Mouse (Mus musculus): ENCODE results near the gene Dab2ip.

Dab2ip gene

DNA sequence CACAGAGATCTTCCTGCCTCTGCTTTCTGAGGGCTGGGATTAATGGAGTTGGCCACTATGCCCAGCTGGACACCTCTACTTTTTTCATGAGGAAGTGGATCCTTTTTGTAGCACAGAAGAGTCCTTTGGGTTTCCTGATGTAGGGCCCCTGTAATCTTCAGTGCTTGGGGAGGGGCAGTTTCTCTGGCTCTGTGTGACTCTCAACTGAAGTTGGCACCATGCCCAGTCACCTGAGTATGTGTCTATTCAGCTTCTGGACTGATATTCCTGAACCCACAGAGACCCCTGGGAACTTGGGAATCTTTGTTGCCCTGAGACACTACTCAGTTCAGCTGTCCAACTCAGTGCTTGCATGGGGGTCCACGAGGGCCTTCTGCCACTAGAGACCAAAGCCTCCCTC lies 37.0 kb downstream of the Dab2ip start:
- DNase-seq (ENCODE audit: low read depth, low spot score): no peak

DNA sequence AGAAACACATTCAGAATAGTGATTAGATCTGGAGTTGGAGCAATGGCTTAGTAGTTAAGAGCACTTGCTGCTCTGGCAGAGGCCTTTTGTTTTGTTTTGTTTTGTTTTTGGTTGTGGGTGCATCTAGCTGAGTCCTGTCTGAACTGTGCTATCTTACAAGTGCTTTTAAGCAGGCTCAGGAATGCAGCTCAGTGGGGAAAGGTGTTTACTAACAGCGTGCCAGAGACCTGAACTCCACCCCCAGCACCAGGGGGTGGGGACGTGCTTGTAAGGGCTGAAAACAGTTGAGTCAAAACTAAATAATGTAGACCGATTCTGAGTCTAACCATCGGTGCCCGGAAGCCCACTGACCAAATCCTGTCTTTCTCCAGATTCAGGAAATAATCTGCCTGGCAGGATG lies 37.7 kb downstream of the Dab2ip start:
- no peak for DNase-seq (ENCODE audit: low read depth, low spot score)

DNA sequence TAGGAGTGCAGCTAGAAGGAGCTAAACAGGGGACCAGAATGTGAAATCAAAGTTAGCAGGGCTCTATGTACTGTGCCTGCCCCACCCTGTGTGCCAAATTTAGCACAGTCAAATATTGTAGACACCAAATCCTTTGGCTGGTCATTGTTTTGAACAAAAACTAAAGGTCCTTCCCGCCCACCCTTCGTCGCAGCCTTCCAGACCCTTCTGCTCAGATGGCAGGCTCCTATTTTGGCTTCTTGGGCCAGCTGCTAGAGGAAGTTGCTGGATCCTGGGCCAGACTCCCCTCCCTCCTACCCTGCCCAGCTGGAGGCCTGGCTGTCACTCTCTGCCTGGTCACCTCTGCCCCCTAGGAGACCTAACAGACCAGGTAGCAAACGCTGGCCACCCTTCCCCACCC lies 38.7 kb downstream of the Dab2ip start:
- DNase-seq (ENCODE audit: low read depth, low spot score): no peak

DNA sequence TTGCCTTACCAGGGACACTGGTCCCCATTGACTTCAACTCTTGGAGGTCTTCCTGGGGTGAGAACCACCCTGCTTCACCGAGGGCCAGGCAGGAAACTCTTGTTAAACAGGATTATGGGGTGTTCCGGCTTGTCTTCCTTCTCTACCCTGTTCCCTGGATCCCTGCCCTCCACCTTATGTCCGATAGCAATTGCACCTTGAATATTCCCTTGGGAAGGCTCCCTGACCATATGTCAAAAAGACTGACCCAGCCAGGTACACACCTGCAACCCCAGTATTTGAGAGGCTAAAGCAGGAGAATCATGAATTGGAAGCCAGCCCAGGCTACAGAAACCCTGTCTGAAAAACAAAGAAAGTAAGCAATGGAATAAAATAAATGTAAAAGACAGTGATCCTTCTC lies 40.8 kb downstream of the Dab2ip start:
- DNase-seq (ENCODE audit: low read depth, low spot score): no peak

DNA sequence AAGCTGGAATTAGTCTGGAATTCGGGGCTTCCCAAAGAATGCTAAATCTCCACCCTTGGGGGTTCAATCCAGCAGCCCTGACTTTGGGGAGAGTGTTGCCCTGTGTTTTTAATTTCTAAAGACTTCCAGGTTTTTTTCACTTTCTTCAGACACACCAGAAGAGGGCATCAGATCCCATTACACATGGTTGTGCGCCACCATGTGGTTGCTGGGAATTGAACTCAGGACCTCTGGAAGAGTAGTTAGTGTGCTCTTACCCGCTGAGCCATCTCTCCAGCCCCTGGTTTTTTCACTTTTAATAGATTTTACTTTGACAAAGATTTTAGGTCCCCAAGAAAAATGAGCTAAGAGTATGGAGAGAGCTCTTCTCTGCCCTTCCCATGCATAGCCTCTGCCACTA lies 43.6 kb downstream of the Dab2ip start:
- DNase-seq (ENCODE audit: low read depth, low spot score): no peak

DNA sequence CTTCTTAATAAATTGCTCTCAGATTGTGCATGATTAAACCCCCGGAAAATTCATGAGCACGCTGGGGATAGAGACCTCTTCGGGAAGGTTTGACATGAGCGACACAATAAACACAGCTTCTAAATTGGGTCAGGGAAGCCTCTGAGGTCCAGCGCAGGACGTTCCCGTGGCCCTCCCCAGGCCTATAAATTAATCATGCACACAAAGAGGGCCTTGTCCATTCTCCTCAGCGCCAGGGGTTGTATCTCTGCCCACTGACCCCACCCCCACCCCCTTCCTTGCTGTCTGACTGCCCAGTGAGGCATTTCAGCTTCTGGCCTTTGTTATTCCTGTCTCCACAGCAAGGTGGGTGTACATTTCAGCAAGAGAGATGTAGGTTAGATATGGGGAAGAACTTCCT lies 49.4 kb downstream of the Dab2ip start:
- DNase-seq (ENCODE audit: low read depth, low spot score): no peak

DNA sequence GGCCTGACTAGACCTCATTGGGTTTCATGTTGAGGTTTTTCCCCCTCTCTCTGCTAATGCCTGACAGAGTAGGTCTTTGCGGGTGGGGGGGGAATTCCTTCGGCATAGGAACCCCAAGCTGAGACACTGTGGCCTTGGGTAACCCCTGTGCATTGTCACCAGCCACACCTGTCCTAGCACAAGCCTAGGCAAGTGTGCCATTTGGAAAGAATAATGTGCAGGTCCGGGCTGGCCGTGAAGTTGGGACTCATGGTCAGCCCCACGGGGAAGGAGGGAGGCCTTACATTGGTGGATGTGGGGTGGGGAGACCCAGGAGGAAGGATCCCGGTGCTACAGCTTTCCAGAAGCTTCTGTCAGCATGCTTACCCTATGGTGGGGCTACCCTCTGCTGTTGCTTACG lies 50.8 kb downstream of the Dab2ip start:
- DNase-seq (ENCODE audit: low read depth, low spot score): no peak

DNA sequence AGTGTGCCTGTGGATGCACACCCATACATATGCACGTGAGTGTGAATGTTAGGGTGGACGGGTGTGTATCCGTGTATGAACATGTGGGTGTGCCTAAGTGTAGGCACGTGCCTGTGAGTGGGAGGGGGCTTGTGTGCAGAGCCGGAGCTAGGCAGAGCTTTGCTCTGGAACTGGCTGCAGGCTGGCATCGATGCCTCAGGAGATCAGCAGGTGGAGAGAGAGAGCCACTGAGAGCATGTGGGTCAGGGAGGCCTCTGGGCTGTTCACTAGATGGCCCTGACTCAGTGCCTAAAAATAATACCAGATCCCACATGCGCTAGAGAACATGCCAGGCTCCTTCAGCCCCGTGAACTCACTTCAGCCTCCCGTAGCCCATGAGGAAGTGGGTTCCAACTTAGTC lies 51.3 kb downstream of the Dab2ip start:
- DNase-seq (ENCODE audit: low read depth, low spot score): no peak

DNA sequence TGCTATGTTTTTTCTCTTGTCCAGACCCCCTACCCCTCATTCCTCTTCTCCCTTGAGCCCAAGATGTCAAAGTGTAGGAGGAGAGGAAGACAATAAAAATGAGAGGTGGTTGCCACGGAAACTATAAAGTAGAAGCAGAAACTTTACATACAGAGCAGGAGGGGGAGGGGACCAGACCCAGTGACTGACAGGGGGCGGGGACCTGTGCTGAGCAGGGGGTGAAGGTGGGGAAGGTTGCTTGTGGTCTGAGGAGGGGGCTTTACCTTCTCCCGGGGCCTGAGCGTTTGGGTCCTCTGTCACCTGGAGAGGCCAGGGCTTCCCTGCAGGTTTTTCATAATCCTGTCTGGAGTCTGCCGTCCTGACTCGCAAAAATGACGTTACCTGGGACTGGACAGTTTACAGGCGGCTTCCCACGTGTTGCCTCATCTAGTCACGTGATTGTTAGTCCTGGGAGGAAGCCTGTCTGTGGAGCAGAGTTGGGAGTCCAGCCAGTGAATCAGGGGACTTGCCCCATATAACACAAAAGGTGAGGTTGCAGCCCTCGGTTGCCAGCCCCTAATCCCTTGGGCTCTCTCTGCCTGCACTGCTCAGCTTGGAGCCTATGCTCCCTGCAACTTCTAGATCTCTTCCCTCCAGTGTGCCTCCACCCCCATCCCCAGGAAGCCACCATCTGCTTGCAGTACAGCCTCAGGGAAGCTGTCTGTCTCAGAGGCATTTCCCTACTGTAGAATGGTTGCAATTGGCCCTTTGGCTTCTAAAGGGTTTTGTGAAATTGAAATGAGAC lies 52.3 kb downstream of the Dab2ip start:
- DNase-seq (ENCODE audit: low read depth, low spot score): no peak

DNA sequence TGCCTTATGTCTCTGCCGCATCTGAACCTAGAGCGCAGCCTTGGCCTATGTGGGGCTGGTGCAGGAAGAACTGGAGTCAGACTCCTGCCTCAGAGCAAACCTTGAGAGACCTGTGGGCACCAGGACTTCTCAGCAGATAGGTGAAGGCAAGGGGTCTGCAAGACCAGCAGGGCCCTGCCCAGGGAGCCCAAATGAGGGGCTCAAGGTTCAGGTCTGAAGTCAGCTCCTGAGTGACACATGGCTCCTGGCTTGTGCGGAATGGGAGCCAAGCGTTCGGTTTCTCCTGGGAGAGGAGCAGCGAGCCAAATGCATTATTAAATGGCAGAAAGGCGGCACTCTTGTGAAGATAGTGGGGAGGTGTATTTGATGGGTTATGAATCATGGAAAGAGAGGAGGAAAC lies 52.9 kb downstream of the Dab2ip start:
- DNase-seq (ENCODE audit: low read depth, low spot score): no peak

DNA sequence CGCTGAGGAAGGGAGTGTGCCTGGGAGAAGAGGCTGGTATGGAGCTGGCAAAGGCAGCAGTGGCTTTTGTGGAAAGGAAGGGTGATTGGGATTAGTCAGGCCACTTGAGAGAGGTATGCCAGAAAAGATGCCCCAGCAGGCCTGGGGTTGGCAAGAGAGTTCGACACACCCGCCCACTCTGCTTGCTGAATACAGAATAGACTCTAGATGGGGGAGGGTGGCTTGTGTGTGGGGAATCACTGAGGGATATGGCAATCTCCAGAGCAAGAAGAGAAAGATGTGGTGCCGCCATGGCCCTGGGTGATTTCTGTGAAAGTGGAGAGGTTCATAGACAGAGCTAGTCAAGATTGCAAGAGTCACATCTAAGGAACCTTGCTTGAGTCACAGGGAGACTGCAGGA lies 53.6 kb downstream of the Dab2ip start:
- no peak for DNase-seq (ENCODE audit: low read depth, low spot score)

DNA sequence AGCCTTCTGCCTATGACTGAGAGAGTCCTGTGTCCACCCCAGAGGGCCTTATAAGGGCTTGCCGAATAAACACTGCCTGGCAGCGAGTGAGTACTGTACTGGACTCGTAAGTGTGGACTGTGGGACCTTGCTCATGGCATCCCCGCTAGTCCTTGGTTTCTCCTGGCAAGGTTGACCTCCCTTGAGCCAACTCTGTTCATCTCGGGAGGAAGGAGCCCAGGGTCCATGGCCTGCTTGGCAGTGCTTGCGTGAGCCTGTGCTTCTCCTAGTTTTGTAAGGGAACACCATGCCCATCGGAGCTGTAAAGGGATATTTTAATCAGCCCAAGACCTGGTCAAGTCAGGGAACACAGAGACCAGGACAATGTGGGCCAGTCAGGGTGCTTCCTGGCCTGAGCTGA lies 54.2 kb downstream of the Dab2ip start:
- DNase-seq (ENCODE audit: low read depth, low spot score): no peak

DNA sequence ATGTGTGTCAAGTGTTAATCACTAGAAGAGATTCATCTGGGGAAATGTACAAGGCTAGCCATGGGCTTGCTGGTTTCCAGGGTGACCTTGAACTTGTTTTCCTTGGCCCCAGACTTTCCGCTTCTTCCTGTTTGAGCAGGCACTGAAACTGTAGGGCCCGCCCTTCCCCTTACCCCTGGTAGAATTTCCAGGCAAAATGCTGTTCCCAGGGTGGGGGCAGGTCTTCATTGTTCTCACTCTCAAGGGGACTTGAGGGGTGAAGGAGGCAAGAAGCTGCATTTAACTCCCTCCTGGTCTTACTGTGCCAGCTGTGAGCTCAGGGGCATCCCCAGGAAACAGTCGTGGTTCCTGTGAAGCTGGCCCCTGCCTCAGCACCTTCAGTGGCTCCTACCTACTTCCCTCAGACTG lies 55.9 kb downstream of the Dab2ip start:
- DNase-seq (ENCODE audit: low read depth, low spot score): no peak

DNA sequence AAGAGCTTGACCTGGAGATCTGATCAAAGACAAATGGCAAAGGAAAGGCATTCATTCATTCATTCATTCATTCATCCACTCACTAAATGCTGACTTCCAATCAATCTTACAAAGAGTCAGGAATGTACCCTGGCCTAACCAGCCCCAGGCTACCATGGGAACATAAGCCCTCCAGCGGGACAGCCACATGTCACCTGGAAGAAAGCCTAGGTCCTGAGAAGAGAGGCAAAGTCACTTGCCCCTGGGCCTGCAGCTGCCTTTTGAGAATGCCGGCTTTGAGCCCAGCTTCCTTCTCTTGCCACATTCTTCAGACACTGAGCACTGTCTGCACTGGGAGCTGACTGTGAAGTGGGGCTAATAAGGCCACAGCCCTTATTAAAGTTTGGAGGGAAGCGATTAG lies 56.3 kb downstream of the Dab2ip start:
- no peak for DNase-seq (ENCODE audit: low read depth, low spot score)

DNA sequence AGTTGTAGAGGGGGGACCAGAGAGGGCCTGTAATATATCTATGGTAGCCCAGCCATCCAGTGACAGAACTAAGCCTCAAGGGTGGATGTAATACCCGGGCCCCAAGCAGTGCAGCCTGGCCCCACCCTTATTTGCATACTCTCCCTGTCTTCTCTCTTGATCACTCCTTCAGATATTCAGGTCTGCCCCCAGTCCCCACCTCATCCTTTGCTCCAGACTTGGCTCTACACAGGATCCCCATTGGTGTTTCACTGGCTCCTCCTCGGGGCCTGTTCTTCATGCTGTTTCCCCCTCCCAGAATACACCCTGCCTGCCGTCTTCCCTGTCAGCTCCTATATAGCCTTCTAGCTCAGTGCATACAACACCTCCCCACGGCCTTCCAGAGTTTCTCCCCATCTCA lies 57.3 kb downstream of the Dab2ip start:
- DNase-seq (ENCODE audit: low read depth, low spot score): no peak

DNA sequence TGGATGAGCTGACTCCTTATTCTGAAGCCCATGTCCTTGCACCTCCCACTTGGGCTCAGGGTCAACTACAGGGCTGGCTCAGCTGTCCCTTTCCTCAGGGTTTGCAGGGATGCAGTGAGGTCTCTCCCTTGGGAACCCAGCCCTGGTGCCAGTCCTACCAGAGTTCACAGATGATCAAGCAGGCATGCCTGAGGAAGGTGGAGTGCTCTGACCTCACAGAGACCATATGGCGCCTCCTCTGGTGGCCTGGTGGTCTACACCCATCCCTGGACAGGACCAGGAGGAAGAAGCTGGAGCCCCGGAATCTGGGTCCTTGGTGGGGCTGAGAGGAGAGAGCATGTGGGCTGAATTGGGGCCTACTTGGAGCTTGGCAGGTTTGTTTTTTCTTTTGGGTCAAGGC lies 57.9 kb downstream of the Dab2ip start:
- DNase-seq (ENCODE audit: low read depth, low spot score): no peak

DNA sequence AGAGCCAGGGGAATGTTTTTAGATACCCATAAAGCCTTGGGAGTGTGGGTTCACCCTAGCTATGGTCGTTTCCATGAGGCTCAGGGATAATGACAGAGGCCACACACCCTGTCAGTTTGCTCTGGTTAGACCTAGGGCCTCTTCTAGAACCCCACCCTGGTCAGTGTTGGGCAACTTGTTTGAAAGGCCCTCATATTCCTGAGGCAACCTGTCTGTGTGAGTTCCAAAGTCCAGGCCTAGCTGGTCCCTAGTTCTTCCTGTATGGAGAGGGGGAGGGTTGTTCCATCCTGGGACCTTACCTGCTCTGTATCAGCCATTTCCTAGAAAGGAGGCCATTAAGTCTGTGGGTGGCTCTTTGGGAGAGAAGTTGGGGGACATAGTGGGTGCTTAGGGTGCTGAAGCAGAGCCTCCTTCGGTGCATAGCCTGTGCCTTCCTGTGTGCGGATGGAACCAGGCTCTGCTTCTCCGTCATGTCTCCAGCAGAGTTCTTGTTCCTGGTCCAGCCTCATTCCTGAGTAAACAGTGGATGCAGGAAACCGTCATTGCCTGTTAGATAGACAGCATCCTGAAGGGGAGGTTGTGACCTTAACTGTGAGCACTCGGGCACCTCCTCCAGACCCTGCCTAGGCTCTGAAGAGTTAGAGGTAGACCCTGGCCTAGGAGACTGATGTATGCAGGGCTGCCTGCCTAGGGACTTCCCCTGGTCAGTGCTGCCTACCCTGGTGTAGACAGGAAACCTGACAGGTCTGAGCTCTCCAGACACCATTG lies 59.0 kb downstream of the Dab2ip start:
- no peak for DNase-seq (ENCODE audit: low read depth, low spot score)

DNA sequence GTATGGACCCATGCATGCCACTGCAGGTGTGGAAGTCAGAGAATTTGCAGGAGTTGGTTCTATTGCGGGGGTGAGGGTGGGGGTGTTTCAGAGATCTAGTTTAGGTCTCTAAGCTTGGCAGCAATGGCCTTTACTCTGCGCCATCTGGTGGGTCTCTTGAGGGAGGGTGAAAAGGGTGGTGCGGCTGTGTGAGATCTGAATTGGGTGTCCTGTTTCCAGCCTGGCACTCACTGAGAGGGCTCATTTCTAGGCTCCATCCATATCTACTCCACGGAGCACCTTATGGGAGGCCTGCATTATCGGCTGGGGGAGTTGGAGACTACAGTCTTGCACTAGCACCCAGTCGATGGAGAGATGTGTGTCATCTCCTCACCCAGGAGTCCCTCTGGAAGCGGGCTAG lies 60.9 kb downstream of the Dab2ip start:
- DNase-seq (ENCODE audit: low read depth, low spot score): no peak

DNA sequence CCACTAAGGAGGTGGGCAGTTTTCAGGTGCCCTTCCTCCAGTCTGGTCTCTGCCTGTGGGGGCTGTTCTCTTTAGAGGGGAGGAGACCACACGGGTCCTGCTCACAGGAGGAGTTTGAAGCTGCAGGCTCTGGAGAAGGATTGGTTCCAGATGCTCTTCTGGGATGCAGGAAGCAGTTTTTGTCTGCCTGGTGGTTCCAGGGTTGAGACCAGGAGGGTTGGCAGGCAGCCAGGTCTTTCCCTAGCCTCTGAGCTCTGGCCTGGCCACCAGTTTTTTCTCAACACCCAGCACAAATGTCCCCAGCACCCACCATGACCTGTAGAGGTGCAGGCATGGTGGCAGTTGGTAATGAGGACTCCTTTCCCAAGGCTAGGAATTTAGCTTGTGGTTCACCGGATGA lies 61.5 kb downstream of the Dab2ip start:
- DNase-seq (ENCODE audit: low read depth, low spot score): no peak

DNA sequence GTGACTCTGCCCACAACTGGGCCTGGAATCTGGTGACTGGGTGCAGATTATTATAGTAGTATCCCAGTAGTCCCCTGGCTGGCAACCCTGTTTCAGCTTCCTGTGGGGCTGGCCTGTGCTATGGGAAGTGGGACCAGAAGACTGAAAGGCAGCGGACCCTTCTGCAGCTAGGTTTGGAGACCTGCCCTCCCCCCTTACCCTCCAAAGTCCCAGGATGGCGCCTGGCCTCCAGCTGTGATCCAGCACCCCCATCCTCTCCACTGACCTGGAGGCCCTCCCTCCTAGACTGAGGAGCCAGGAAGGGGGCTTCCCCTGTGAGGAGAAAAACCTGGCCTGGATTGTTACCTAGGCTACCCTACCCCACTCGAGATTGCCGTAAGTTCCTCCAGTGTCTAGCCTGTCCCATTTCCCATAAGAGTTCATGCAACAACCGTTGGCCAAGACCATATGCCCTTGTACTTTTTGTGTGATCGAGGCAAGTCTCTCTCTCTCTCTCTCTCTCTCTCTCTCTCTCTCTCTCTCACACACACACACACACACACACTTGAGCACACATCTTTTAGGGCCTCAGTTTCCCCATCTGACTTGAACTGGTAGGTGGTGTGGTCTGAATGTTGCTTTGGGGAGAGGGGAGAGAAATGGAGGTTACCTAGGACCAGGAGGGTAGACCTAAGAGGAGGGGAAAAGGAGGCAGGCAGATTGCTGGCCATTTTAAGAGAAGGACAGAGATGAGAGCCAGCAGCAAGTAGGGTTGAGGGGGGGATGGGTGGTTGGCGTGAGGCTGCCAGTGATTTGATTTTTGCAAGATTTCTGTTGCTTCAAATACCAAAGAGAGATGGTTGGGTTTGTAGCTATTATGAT lies 62.5 kb downstream of the Dab2ip start:
- DNase-seq (ENCODE audit: low read depth, low spot score): no peak

DNA sequence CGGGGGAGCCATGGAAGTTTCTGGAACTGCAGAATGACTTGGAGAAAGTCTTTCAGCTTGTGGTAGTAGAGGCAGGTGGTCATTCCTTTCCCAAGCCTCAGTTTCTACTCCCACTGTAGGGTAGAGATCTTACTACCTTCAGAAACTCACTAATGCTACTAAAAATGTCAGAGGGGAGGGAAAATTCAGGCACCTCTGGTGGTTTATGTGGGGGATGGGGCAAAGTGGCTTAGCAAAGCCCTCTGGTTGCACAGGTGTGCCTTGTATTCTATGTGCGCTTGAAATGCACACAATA lies 63.1 kb downstream of the Dab2ip start:
- DNase-seq (ENCODE audit: low read depth, low spot score): no peak

DNA sequence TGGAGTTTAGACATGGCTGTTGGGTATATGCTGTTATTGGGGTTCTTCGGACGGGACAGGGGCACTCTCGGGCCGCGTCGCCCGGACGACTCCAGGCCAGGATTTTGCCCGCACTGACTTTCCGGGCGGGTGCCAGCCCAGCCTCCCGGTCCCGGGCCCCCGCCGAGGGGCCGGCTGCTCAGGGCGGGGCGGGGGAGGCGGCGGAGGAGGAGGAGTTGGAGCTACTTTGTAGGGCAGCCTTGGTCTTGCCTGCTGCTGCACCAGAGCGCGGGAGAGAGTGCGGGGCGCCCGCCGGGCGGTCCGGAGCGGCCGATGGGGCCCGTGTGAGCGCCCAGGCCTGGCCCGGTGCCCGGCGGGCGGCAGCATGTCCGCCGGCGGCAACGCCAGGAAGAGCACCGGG lies 63.7 kb downstream of the Dab2ip start:
- DNase-seq (ENCODE audit: low read depth, low spot score): no peak

All from retina, postnatal 7 days (tissue).